Mouse (Mus musculus) urinary bladder, postnatal 0 days (tissue): Measurements from ENCODE around the gene Ifit1bl2. TPM values are rescaled to one million over a fixed set of nuclear protein-coding genes. Genes with fewer than 3 reads are reported as not detected.

ENCODE experiments used
- polyA plus RNA-seq: library from polyadenylated mRNA; unstranded; fragments of >200 nt; fragmentation: Nextera tagmentation; extraction: Ambion mirVana; gene quantifications from 2 replicates; pipeline ENCODE4 v1.2.1, GENCODE M21; 2015

The Ifit1bl2 gene
- 0.16 and 0.20 TPM in 2 replicates for polyA plus RNA-seq

DNA sequence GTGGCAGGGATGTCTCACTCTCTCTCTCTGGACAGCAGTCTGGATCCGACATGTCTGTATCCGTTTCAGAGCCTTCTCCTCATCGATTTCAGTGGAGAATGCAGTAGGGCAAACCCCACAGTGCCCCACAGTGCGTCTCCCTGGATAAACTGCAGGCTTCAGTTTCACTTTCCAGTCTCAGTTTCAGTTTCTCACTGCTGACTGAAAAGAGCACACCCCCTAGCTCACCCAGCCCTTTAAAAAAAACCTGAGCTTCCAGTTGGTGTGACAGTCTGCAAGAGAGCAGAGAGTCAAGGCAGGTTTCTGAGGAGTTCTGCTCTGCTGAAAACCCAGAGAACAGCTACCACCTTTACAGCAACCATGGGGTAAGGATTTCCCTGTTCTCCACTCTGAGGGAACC is at the start of gene Ifit1bl2, which contains the start of gene Ifit1:
Gene Ifit1bl2 (minus strand): TSS at position 121 of the 400 bp plus-strand sequence.
Gene Ifit1 (plus strand): TSS at position 249 of the 400 bp plus-strand sequence.

GRCm38 (mm10) chr19:34607237-34608051 is 33.1 kb downstream of the Ifit1bl2 start, which contains the start of gene Ifit3b:
Gene Ifit3b, plus strand, starts transcription at chr19:34607970.

GRCm38 (mm10) chr19:34601888-34602287 is 38.7 kb downstream of the Ifit1bl2 start, which contains the start of gene Ifit1bl1:
Gene Ifit1bl1, minus strand, starts transcription at chr19:34601956.

GRCm38 (mm10) chr19:34583126-34583766 is 57.3 kb downstream of the Ifit1bl2 start, which contains the start of gene Ifit3:
Gene Ifit3, plus strand, starts transcription at chr19:34583531.

Other genes starting within 250 kb of the Ifit1bl2 start
- 1.2 and 4.5 TPM in 2 replicates for gene Ch25h, start 165.6 kb downstream of the Ifit1bl2 start, polyA plus RNA-seq
- gene Lipa, start 113.3 kb downstream of the Ifit1bl2 start, polyA plus RNA-seq, result 23.8 TPM in 2 replicates
- gene Ifit2, start 90.0 kb downstream of the Ifit1bl2 start, polyA plus RNA-seq, result 6.0 and 7.8 TPM in 2 replicates
- gene Ifit3, start 57.2 kb downstream of the Ifit1bl2 start, polyA plus RNA-seq, result 3.1 and 4.6 TPM in 2 replicates
- gene Ifit1bl1, start 38.8 kb downstream of the Ifit1bl2 start, polyA plus RNA-seq, result 0.28 and 0.43 TPM in 2 replicates
- gene Ifit3b, start 32.8 kb downstream of the Ifit1bl2 start, polyA plus RNA-seq, result 0.58 and 1.0 TPM in 2 replicates
- 2.1 and 3.3 TPM in 2 replicates for gene Ifit1, start 128 bp upstream of the Ifit1bl2 start, polyA plus RNA-seq
- gene Slc16a12, start 106.5 kb upstream of the Ifit1bl2 start, polyA plus RNA-seq, result 10.4 and 13.8 TPM in 2 replicates
- gene Pank1, start 238.7 kb upstream of the Ifit1bl2 start, polyA plus RNA-seq, result 2.3 and 3.2 TPM in 2 replicates